Mouse (Mus musculus): ENCODE data around the gene Btbd3.

DNA sequence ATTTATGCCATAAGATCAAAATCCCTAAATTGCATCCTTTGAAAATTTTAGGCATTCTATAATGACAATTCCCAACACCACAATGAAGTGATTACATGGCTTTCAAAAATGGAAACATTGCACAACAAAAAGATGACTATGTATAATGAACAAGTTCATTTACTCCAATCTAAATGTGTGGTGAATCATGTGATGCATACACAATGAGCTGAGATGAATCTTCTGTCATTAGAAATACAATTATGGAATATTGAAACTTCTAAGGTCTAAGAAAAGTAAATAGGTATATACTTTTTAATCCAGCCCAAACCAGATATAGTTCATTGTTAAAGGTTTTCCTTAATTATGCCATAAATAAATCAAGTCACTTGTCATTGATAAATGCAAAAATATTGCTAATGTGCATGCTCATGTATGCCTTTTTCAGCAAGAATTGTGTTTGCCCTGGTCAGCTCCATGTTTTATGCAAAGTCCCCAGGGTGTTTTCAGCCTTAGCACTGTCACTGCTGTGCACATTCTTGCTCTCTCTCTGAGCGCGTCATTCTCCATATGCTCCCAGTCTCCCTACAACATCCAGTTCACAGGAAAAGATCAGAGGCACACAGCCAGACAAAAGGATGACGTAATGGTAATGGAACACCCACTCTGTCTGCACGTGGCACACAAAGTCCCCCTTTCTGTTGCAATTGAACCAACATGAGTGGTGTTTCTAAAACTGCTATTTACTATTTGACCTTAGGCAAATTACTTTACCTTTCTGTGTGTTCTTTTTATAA lies 149.6 kb downstream of the Btbd3 start:
- TF ChIP-seq CTCF (conservative IDR thresholded peaks at IDR 0.05; ENCODE audit: insufficient read depth, insufficient read length, low read depth, low read length) = no peak
- no peak for TF ChIP-seq POLR2A (IDR thresholded peaks at IDR 0.05; ENCODE audit: low read depth, low read length)
